Mouse (Mus musculus) C2C12 (cell line): Measurements from ENCODE around the gene Tlr9. TPM values are rescaled to one million over a fixed set of nuclear protein-coding genes. Genes with fewer than 3 reads are reported as not detected.

Source experiments
- H3K27me3 ChIP-seq: one replicate; pipeline ENCODE4 v1.6.1; 2011; ENCODE audit not compliant: control insufficient read depth, insufficient read depth, insufficient read length
- H3K36me3 ChIP-seq: one replicate; pipeline ENCODE4 v1.6.1; 2011; ENCODE audit not compliant: control insufficient read depth, insufficient read depth
- H3K4me3 ChIP-seq: one replicate; pipeline ENCODE4 v1.5.1; 2011; ENCODE audit warnings: mild to moderate bottlenecking, control low read depth; ENCODE audit not compliant: poor library complexity, insufficient read depth, severe bottlenecking
- H3K79me2 ChIP-seq: one replicate; pipeline ENCODE4 v1.6.1; 2011; ENCODE audit not compliant: control insufficient read depth, insufficient read depth
- H3K79me3 ChIP-seq: one replicate; pipeline ENCODE4 v1.6.1; 2011; ENCODE audit warnings: low read depth, control low read depth
- H3ac ChIP-seq: one replicate; pipeline ENCODE3; 2011; ENCODE audit warnings: low read depth; ENCODE audit not compliant: control insufficient read depth, insufficient read length
- CEBPB ChIP-seq: IDR thresholded peaks from one replicate; pipeline ENCODE4 v1.6.1; 2011; ENCODE audit warnings: low read depth, mild to moderate bottlenecking, control low read depth, moderate library complexity
- CTCF ChIP-seq: IDR thresholded peaks from one replicate; pipeline ENCODE4 v1.5.1; 2011; ENCODE audit not compliant: control insufficient read depth, insufficient read depth, insufficient read length
- FOSL1 ChIP-seq: IDR thresholded peaks from one replicate; pipeline ENCODE4 v1.8.0; 2011; ENCODE audit warnings: mild to moderate bottlenecking, low read length; ENCODE audit not compliant: poor library complexity, insufficient read depth, severe bottlenecking
- MAX ChIP-seq: IDR thresholded peaks from one replicate; pipeline ENCODE4 v1.6.1; 2011; ENCODE audit warnings: mild to moderate bottlenecking, control low read depth
- MYOD1 ChIP-seq: IDR thresholded peaks from one replicate; pipeline ENCODE4 v1.6.1; 2011; ENCODE audit warnings: low read depth; ENCODE audit not compliant: control insufficient read depth, insufficient read length
- MYOG ChIP-seq: IDR thresholded peaks from one replicate; pipeline ENCODE4 v1.6.1; 2011; ENCODE audit not compliant: control insufficient read depth, insufficient read length; ENCODE audit errors: extremely low read depth
- USF1 ChIP-seq: IDR thresholded peaks from one replicate; pipeline ENCODE4 v1.6.1; 2011; ENCODE audit warnings: low read depth, mild to moderate bottlenecking, control low read depth, moderate library complexity
- polyA plus RNA-seq: library from polyadenylated mRNA; unstranded; fragments of >200 nt; fragmentation: generic; extraction: Trizol; gene quantifications from one replicate; pipeline ENCODE4 v1.2.1, GENCODE M21; 2012; ENCODE audit warnings: missing spikeins

The Tlr9 gene
- polyA plus RNA-seq, 1 experiment: not detected

GRCm38 (mm10) chr9:106199535-106200272 is 22.7 kb upstream of the Tlr9 start, which contains the start of gene Ppm1m:
TSS of gene Ppm1m (minus strand) at chr9:106199746.
- no peaks in the 10 kb centered on the region for H3K79me3 ChIP-seq
- H3K79me2 ChIP-seq: no peaks in the 10 kb centered on the region
- peak within 1 kb of the TSS; percentile 84 for H3ac ChIP-seq
- peaks cover 6% of the 10 kb centered on the region for H3K36me3 ChIP-seq
- no peaks in the 10 kb centered on the region for H3K27me3 ChIP-seq
- no peak for TF ChIP-seq USF1
- no peak for TF ChIP-seq CEBPB
- TF ChIP-seq FOSL1: no peak
- no peak for TF ChIP-seq CTCF
- TF ChIP-seq MYOG: no peak
- no peak for TF ChIP-seq MAX
- no peak for TF ChIP-seq MYOD1
- H3K4me3 ChIP-seq: peak within 1 kb of the TSS; percentile 30

GRCm38 (mm10) chr9:106201895-106202294 is 20.5 kb upstream of the Tlr9 start:
- H3K4me3 ChIP-seq: no peak overlapping the region

GRCm38 (mm10) chr9:106202819-106203636 is 19.4 kb upstream of the Tlr9 start, which contains the start of gene Twf2:
TSS of gene Twf2 (plus strand) at chr9:106203108.
- no peaks in the 10 kb centered on the region for H3K79me2 ChIP-seq
- TF ChIP-seq CTCF (no peak), MYOD1 (no peak), FOSL1 (no peak), MAX (no peak), CEBPB (no peak), MYOG (no peak), USF1 (no peak)
- H3K36me3 ChIP-seq: no peaks in the 10 kb centered on the region
- H3ac ChIP-seq: peak within 1 kb of the TSS; percentile 89
- no peaks in the 10 kb centered on the region for H3K27me3 ChIP-seq
- no peaks in the 10 kb centered on the region for H3K79me3 ChIP-seq
- peak within 1 kb of the TSS; percentile 43 for H3K4me3 ChIP-seq

More at GRCm38 (mm10) chr9:106201895-106202294, 20.5 kb upstream of the Tlr9 start:
- TF ChIP-seq CEBPB (no peak), USF1 (no peak), CTCF (no peak), MYOD1 (no peak), FOSL1 (no peak), MYOG (no peak), MAX (no peak)
- Histone ChIP-seq H3K79me3 (no peaks in the 10 kb centered on the region), H3K36me3 (no peaks in the 10 kb centered on the region), H3K27me3 (no peaks in the 10 kb centered on the region), H3ac (no peak overlapping the region), H3K79me2 (no peaks in the 10 kb centered on the region)

GRCm38 (mm10) chr9:106203990-106204851 is 18.2 kb upstream of the Tlr9 start:
- no peak overlapping the region for H3K4me3 ChIP-seq
- no peaks in the 10 kb centered on the region for H3K36me3 ChIP-seq
- no peaks in the 10 kb centered on the region for H3K79me2 ChIP-seq
- H3K27me3 ChIP-seq: no peaks in the 10 kb centered on the region
- no peaks in the 10 kb centered on the region for H3K79me3 ChIP-seq
- no peak for TF ChIP-seq MYOD1
- TF ChIP-seq USF1: no peak
- TF ChIP-seq FOSL1: no peak
- TF ChIP-seq MYOG: no peak
- TF ChIP-seq MAX: no peak
- TF ChIP-seq CEBPB: no peak
- TF ChIP-seq CTCF: no peak
- H3ac ChIP-seq: no peak overlapping the region
